Mouse (Mus musculus) B cell, adult (primary cell): ENCODE measurements around the gene Fam234a. TPM values are rescaled to one million over a fixed set of nuclear protein-coding genes. Genes with fewer than 3 reads are reported as not detected.

Experiments used
- total RNA-seq: library from RNA; stranded (reverse); gene quantifications from 4 replicates; pipeline ENCODE4 v1.2.4, GENCODE M21; 2023; ENCODE audit not compliant: inconsistent age

Fam234a gene
- 15.1 to 23.8 TPM (median 16.9 TPM) in 4 replicates for total RNA-seq

GRCm38 (mm10) chr17:26244101-26244841 lies at the start of gene Fam234a:
Gene Fam234a (minus strand): TSS chr17:26244242.

GRCm38 (mm10) chr17:26252539-26253251 lies 8.7 kb upstream of the Fam234a start, which contains the start of gene Luc7l:
Gene Luc7l (plus strand): TSS chr17:26252896.

GRCm38 (mm10) chr17:26207686-26208085 lies 36.4 kb downstream of the Fam234a start, which contains the start of gene Arhgdig:
Gene Arhgdig (minus strand): TSS chr17:26207786.

GRCm38 (mm10) chr17:26202737-26203136 lies 41.3 kb downstream of the Fam234a start, which contains the start of gene Rgs11:
Gene Rgs11 (plus strand): TSS chr17:26202951.

GRCm38 (mm10) chr17:26198892-26199291 lies 45.1 kb downstream of the Fam234a start, which contains the start of gene Pdia2:
Gene Pdia2 (minus strand): TSS chr17:26199087.

Other genes starting within 250 kb of the Fam234a start
- 9.1 to 12.2 TPM (median 10.4 TPM) in 4 replicates for gene Rab11fip3, start 174.7 kb downstream of the Fam234a start, total RNA-seq
- 4.8 to 6.3 TPM (median 5.3 TPM) in 4 replicates for gene Decr2, start 153.9 kb downstream of the Fam234a start, total RNA-seq
- gene Nme4, start 148.6 kb downstream of the Fam234a start, total RNA-seq, result 0.72 to 1.2 TPM (median 1.0 TPM) in 4 replicates
- gene Tmem8, start 130.9 kb downstream of the Fam234a start, total RNA-seq, result 21.2 to 26.2 TPM (median 23.0 TPM) in 4 replicates
- gene Mrpl28, start 120.7 kb downstream of the Fam234a start, total RNA-seq, result 42.4 to 57.1 TPM (median 53.7 TPM) in 4 replicates
- 82.1 to 86.8 TPM (median 85.6 TPM) in 4 replicates for gene Axin1, start 105.6 kb downstream of the Fam234a start, total RNA-seq
- not detected in 4 replicates for gene Pdia2, start 45.2 kb downstream of the Fam234a start, total RNA-seq
- 0.90 to 4.4 TPM (median 2.1 TPM) in 4 replicates for gene Rgs11, start 41.3 kb downstream of the Fam234a start, total RNA-seq
- not detected in 4 replicates for gene Arhgdig, start 36.5 kb downstream of the Fam234a start, total RNA-seq
- 83.4 to 100 TPM (median 90.9 TPM) in 4 replicates for gene Luc7l, start 8.7 kb upstream of the Fam234a start, total RNA-seq
- gene Neurl1b, start 170.6 kb upstream of the Fam234a start, total RNA-seq, result 0.10 to 0.45 TPM (median 0.26 TPM) in 4 replicates